Mouse (Mus musculus) heart, adult 2 months (tissue): ENCODE results near the gene Eif3c. TPM values are rescaled to one million over a fixed set of nuclear protein-coding genes. Genes with fewer than 3 reads are reported as not detected.

Experiments used
- DNase-seq, 2 experiments: peaks; one replicate each; pipeline ENCODE4 v3.0.0; 2021
- H3K27ac ChIP-seq: fragments of 200-600 bp; 2 replicates; pipeline ENCODE4 v1.8.1; 2022
- H3K27me3 ChIP-seq: fragments of 200-500 bp; 2 replicates; pipeline ENCODE4 v1.6.1; 2012; ENCODE audit warnings: mild to moderate bottlenecking, low read length, inconsistent platforms, mixed read lengths; ENCODE audit not compliant: control insufficient read depth, insufficient read depth
- H3K36me3 ChIP-seq: fragments of 200-500 bp; 2 replicates; pipeline ENCODE4 v1.6.1; 2012; ENCODE audit warnings: low read length, inconsistent platforms; ENCODE audit not compliant: control insufficient read depth, insufficient read depth
- H3K4me1 ChIP-seq: fragments of 200-500 bp; 2 replicates; pipeline ENCODE4 v1.6.1; 2011; ENCODE audit warnings: low read length; ENCODE audit not compliant: control insufficient read depth, insufficient read depth
- H3K4me3 ChIP-seq: fragments of 200-600 bp; 2 replicates; pipeline ENCODE4 v1.8.1; 2022
- H3K79me2 ChIP-seq: fragments of 200-500 bp; replicated peaks from 2 replicates; pipeline ENCODE4 v1.6.1; 2012; ENCODE audit warnings: mild to moderate bottlenecking, inconsistent platforms, low read length, moderate library complexity, mixed read lengths; ENCODE audit not compliant: control insufficient read depth, insufficient read depth
- H3K9ac ChIP-seq: fragments of 200-500 bp; 2 replicates; pipeline ENCODE4 v1.6.1; 2012; ENCODE audit warnings: low read depth, mild to moderate bottlenecking, control low read depth, inconsistent platforms, low read length, mixed read lengths
- CTCF ChIP-seq: fragments of 200-600 bp; IDR thresholded peaks from 2 replicates; pipeline ENCODE4 v1.8.1; 2022; ENCODE audit warnings: antibody characterized with exemption, mild to moderate bottlenecking, moderate library complexity
- EP300 ChIP-seq: fragments of 200-500 bp; IDR thresholded peaks from 2 replicates; pipeline ENCODE4 v1.6.1; 2011; ENCODE audit warnings: low read depth, low read length, control low read depth; ENCODE audit not compliant: insufficient read depth
- POLR2A ChIP-seq: fragments of 200-500 bp; IDR thresholded peaks from 2 replicates; pipeline ENCODE4 v1.6.1; 2011; ENCODE audit warnings: mild to moderate bottlenecking, low read depth, low read length, control low read depth; ENCODE audit not compliant: insufficient read depth
- WGBS: fragments of 180-500 bp; shearing (Covaris S2); methylation state at CpG from one replicate; pipeline ENCODE4 v1.1.7; 2018; 5-methylcytosine and 5-hydroxymethylcytosine counted together
- intact Hi-C: fragments of 180-260 bp; cut with DNase I; formaldehyde crosslinking; loops from one replicate; pipeline ENCODE4 v1.15.1; 2025
- polyA plus RNA-seq: library from polyadenylated mRNA; depleted of rRNA; stranded (reverse); fragments of >200 nt; gene quantifications from 2 replicates; pipeline ENCODE4 v1.2.3, GENCODE M21; 2012
- total RNA-seq, 2 experiments: library from RNA; stranded (reverse); gene quantifications; 2 replicates each; pipeline ENCODE4 v1.2.3; 2021

Gene Eif3c
- total and polyA plus RNA-seq, 3 experiments, result 59.3 to 159 (median 133) TPM

- Histone ChIP-seq H3K4me1 (no peaks in the 10 kb centered on the region), H3K27me3 (no peaks in the 10 kb centered on the region), H3K4me3 (no peak overlapping the region), H3K9ac (no peak overlapping the region), H3K79me2 (no peaks in the 10 kb centered on the region), H3K27ac (no peak overlapping the region), H3K36me3 (no peaks in the 10 kb centered on the region)
- no peak for TF ChIP-seq POLR2A
- TF ChIP-seq CTCF, result no peak
- TF ChIP-seq EP300, result no peak
- no peak for DNase-seq
- intact Hi-C loops, result no loop called here
- WGBS, result 34% methylated on average over 5 of the region's 5 CpGs
Observed at GRCm38 (mm10) chr7:126601896-126602295, 35.7 kb upstream of the Eif3c start.

GRCm38 (mm10) chr7:126598919-126599318 lies 32.7 kb upstream of the Eif3c start:
- Histone ChIP-seq H3K79me2 (no peaks in the 10 kb centered on the region), H3K27me3 (no peaks in the 10 kb centered on the region), H3K9ac (no peak overlapping the region; the same call in 1 of the 2 replicates), H3K4me1 (no peaks in the 10 kb centered on the region), H3K36me3 (no peaks in the 10 kb centered on the region), H3K27ac (no peak overlapping the region), H3K4me3 (no peak overlapping the region)
- no peak for DNase-seq
- WGBS, result 61% methylated on average over 6 of the region's 6 CpGs
- no peak for TF ChIP-seq EP300
- no peak for TF ChIP-seq CTCF
- TF ChIP-seq POLR2A, result no peak
- intact Hi-C loops, result no loop called here

- H3K4me1 ChIP-seq, result no peaks in the 10 kb centered on the region
- no peak for DNase-seq
- WGBS, result 57% methylated on average over 6 of the region's 6 CpGs
- no peak overlapping the region for H3K27ac ChIP-seq
- H3K79me2 ChIP-seq, result no peaks in the 10 kb centered on the region
- intact Hi-C loops, result no loop called here
- H3K36me3 ChIP-seq, result no peaks in the 10 kb centered on the region
- no peak overlapping the region for H3K4me3 ChIP-seq
- TF ChIP-seq POLR2A, result no peak
- no peak for TF ChIP-seq EP300
- no peak for TF ChIP-seq CTCF
- H3K27me3 ChIP-seq, result no peaks in the 10 kb centered on the region
- H3K9ac ChIP-seq, result no peak overlapping the region
Observed at GRCm38 (mm10) chr7:126596414-126596813, 30.2 kb upstream of the Eif3c start.

- WGBS, result 78% methylated on average over 5 of the region's 5 CpGs
- intact Hi-C loops, result no loop called here
Observed at GRCm38 (mm10) chr7:126595890-126596289, 29.7 kb upstream of the Eif3c start.

GRCm38 (mm10) chr7:126594862-126595561 lies 28.8 kb upstream of the Eif3c start, which contains the start of gene Il27:
Gene Il27, minus strand, starts transcription at chr7:126594941.
- H3K4me1 ChIP-seq, result no peaks in the 10 kb centered on the region
- no peak within 1 kb of the TSS for H3K27ac ChIP-seq
- WGBS, result 70% methylated on average over 11 of the region's 11 CpGs
- TF ChIP-seq CTCF, result no peak
- no peak for TF ChIP-seq EP300
- TF ChIP-seq POLR2A, result no peak
- no peak for DNase-seq
- no peak within 1 kb of the TSS for H3K9ac ChIP-seq
- no peaks in the 10 kb centered on the region for H3K27me3 ChIP-seq
- H3K4me3 ChIP-seq, result no peak within 1 kb of the TSS
- intact Hi-C loops, result no loop called here
- no peaks in the 10 kb centered on the region for H3K79me2 ChIP-seq
- no peaks in the 10 kb centered on the region for H3K36me3 ChIP-seq

More at GRCm38 (mm10) chr7:126595890-126596289, 29.7 kb upstream of the Eif3c start:
- Histone ChIP-seq H3K4me1 (no peaks in the 10 kb centered on the region), H3K27ac (no peak overlapping the region), H3K36me3 (no peaks in the 10 kb centered on the region), H3K4me3 (no peak overlapping the region), H3K79me2 (no peaks in the 10 kb centered on the region), H3K27me3 (no peaks in the 10 kb centered on the region), H3K9ac (no peak overlapping the region)
- no peak for DNase-seq
- TF ChIP-seq CTCF, result no peak
- no peak for TF ChIP-seq EP300
- no peak for TF ChIP-seq POLR2A

GRCm38 (mm10) chr7:126587779-126588178 lies 21.6 kb upstream of the Eif3c start:
- DNase-seq, result peak; percentile 31 to 47
- H3K27ac ChIP-seq, result no peak overlapping the region
- H3K27me3 ChIP-seq, result no peaks in the 10 kb centered on the region
- no peak overlapping the region for H3K9ac ChIP-seq
- H3K79me2 ChIP-seq, result no peaks in the 10 kb centered on the region
- WGBS, result 19% methylated on average over 16 of the region's 16 CpGs
- no peaks in the 10 kb centered on the region for H3K36me3 ChIP-seq
- TF ChIP-seq CTCF (peak; percentile 48), POLR2A (no peak), EP300 (no peak)
- intact Hi-C loops, result loop anchor here (10.0 kb wide), 1 partner anchor 617 kb away; the partner anchor contains the start of genes Mylpf and Tbc1d10b
- no peak overlapping the region for H3K4me3 ChIP-seq
- no peaks in the 10 kb centered on the region for H3K4me1 ChIP-seq
